Mouse (Mus musculus) adrenal gland, postnatal 10 days (tissue): ENCODE results near the gene Gtpbp6. TPM values are rescaled to one million over a fixed set of nuclear protein-coding genes. Genes with fewer than 3 reads are reported as not detected.
A peak's percentile ranks its signal among the peaks of the same experiment; 100 is the strongest.
"Not testable (repeated sequence)": the region's sequence is repeated elsewhere in the genome, so short reads cannot be mapped to it uniquely, and the experiment has no call there.

Experiments used
- DNase-seq: peaks from one replicate; pipeline ENCODE4 v3.0.0; 2021; ENCODE audit warnings: mixed read lengths
- total RNA-seq, 2 experiments: library from RNA; stranded (reverse); gene quantifications; 2 replicates each; pipeline ENCODE4 v1.2.3; 2021

The Gtpbp6 gene
- total RNA-seq, 2 experiments from 2014 or later: 44.4 to 54.2 TPM

- peak; percentile 12 for DNase-seq
Observed at GRCm38 (mm10) chr5:110100921-110101631, 6.9 kb downstream of the Gtpbp6 start.

- DNase-seq: no peak
Observed at GRCm38 (mm10) chr5:110099656-110100580, 8.1 kb downstream of the Gtpbp6 start, which contains the start of gene Plcxd1. Gene Plcxd1 (plus strand): TSS chr5:110099969.

- no peak for DNase-seq
Observed at GRCm38 (mm10) chr5:110098991-110099477, 9.0 kb downstream of the Gtpbp6 start.

GRCm38 (mm10) chr5:110094847-110095213, 13.2 kb downstream of the Gtpbp6 start:
- DNase-seq: no peak

- DNase-seq: peak; percentile 87
Observed at GRCm38 (mm10) chr5:110094030-110094846, 13.8 kb downstream of the Gtpbp6 start, which contains the start of gene Gm35315. Gene Gm35315 (minus strand): TSS chr5:110094420.

- DNase-seq: no peak
Observed at GRCm38 (mm10) chr5:110091546-110091945, 16.5 kb downstream of the Gtpbp6 start.

- DNase-seq: no peak
Observed at GRCm38 (mm10) chr5:110086161-110086866, 21.7 kb downstream of the Gtpbp6 start.

GRCm38 (mm10) chr5:110082961-110083360, 25.0 kb downstream of the Gtpbp6 start:
- DNase-seq: no peak

- not testable (repeated sequence) for DNase-seq
Observed at GRCm38 (mm10) chr5:110072413-110072812, 35.6 kb downstream of the Gtpbp6 start, which contains the start of gene Gm17655. Gene Gm17655 (minus strand): TSS chr5:110072513.

GRCm38 (mm10) chr5:110057637-110058408, 50.2 kb downstream of the Gtpbp6 start:
- DNase-seq: peak; percentile 88

Other genes with a start within 250 kb of the Gtpbp6 start
- gene Gm15446, start 184.8 kb downstream of the Gtpbp6 start, total RNA-seq: 10 to 100 TPM; 10.4 to 11.7 TPM
- gene Zfp932, start 111.7 kb downstream of the Gtpbp6 start, total RNA-seq: 10 to 100 TPM; 14.3 to 29.2 TPM
- 1 to 10 TPM; 3.4 to 7.9 TPM for gene Gm17655, start 35.7 kb downstream of the Gtpbp6 start, total RNA-seq
- gene Gm35315, start 13.8 kb downstream of the Gtpbp6 start, total RNA-seq: under 1 TPM; 0.33 to 0.58 TPM
- gene Plcxd1, start 8.2 kb downstream of the Gtpbp6 start, total RNA-seq: under 1 TPM; 0.18 to 0.42 TPM
- gene Zfp605, start 1.9 kb upstream of the Gtpbp6 start, total RNA-seq: 1 to 10 TPM; 3.8 to 5.1 TPM
- gene Chfr, start 27.6 kb upstream of the Gtpbp6 start, total RNA-seq: 10 to 100 TPM; 34.3 to 44.4 TPM
- 10 to 100 TPM; 31.6 to 37.8 TPM for gene Golga3, start 68.5 kb upstream of the Gtpbp6 start, total RNA-seq
- 10 to 100 TPM; 37.1 to 40.6 TPM for gene Ankle2, start 122.8 kb upstream of the Gtpbp6 start, total RNA-seq
- 10 to 100 TPM; 41.4 to 42.7 TPM for gene Pgam5, start 161.7 kb upstream of the Gtpbp6 start, total RNA-seq
- 10 to 100 TPM; 26.8 to 46.1 TPM for gene Pxmp2, start 178.0 kb upstream of the Gtpbp6 start, total RNA-seq
- gene Pole, start 178.1 kb upstream of the Gtpbp6 start, total RNA-seq: 10 to 100 TPM in 1 of 2 experiments, 1 to 10 TPM in 1; 7.6 to 12.0 TPM
- gene P2rx2, start 235.0 kb upstream of the Gtpbp6 start, total RNA-seq: under 1 TPM; 0.63 to 0.97 TPM
- not detected for gene Lrcol1, start 236.5 kb upstream of the Gtpbp6 start, total RNA-seq